Mouse (Mus musculus): ENCODE results near the gene Gch1.

DNA sequence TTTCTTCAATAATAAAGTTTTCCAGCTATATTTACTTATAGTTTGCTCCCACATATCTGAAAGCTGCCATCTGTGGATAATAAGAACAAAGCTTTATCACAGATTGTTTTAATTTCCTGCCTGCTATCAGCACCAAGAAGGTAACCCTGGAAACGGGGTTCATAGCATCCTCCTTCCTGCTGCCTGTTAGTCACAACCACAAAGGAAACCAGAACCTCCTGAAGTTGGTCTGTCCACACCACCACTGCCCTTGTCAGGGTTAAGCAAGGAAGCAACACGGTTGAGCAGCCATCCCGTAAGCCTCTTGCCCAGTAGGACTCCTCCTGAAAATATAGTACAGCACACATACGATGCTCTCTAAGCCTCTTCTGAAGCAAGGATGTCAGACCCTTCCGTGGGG, 17.1 kb downstream of the Gch1 start:
- TF ChIP-seq CTCF (IDR thresholded peaks at IDR 0.05 in 2 of 3, conservative IDR thresholded peaks at IDR 0.05 in 1 of 3; ENCODE audit: control insufficient read depth in 1 of 3, insufficient read depth in 1 of 3, low read depth in 2 of 3, low read length in 3 of 3, poor library complexity in 1 of 3, severe bottlenecking in 1 of 3) (no peak), EP300 (IDR thresholded peaks at IDR 0.05; ENCODE audit: low read depth in 1 of 2, low read length in 2 of 2) (peak; percentile 77 to 83), USF1 (IDR thresholded peaks at IDR 0.05; ENCODE audit: low read depth, low read length) (no peak), POLR2A (IDR thresholded peaks at IDR 0.05; ENCODE audit: control insufficient read depth in 1 of 2, insufficient read depth in 1 of 2, low read depth in 1 of 2, low read length in 2 of 2, poor library complexity in 1 of 2) (no peak), BHLHE40 (IDR thresholded peaks at IDR 0.05; ENCODE audit: borderline replicate concordance, low read depth, low read length) (no peak), CHD2 (IDR thresholded peaks at IDR 0.05; ENCODE audit: low read length) (no peak), TBP (IDR thresholded peaks at IDR 0.05; ENCODE audit: low read depth, low read length) (no peak), USF2 (IDR thresholded peaks at IDR 0.05; ENCODE audit: borderline replicate concordance in 1 of 2, insufficient read depth in 1 of 2, low read depth in 1 of 2, low read length in 2 of 2) (no peak), ZKSCAN1 (IDR thresholded peaks at IDR 0.05; ENCODE audit: low read depth, low read length) (no peak), MYB (IDR thresholded peaks at IDR 0.05; ENCODE audit: low read depth, low read length) (no peak), JUND (IDR thresholded peaks at IDR 0.05; ENCODE audit: low read depth, low read length) (no peak), GABPA (IDR thresholded peaks at IDR 0.05; ENCODE audit: low read depth, low read length) (no peak), E2F4 (IDR thresholded peaks at IDR 0.05; ENCODE audit: borderline replicate concordance, low read depth, low read length) (no peak)

All from MEL (cell line).